Mouse (Mus musculus): ENCODE results near the gene Pkn3. TPM values are rescaled to one million over a fixed set of nuclear protein-coding genes. Genes with fewer than 3 reads are reported as not detected.
A peak's percentile ranks its signal among the peaks of the same experiment; 100 is the strongest.
"Not testable (repeated sequence)": the region's sequence is repeated elsewhere in the genome, so short reads cannot be mapped to it uniquely, and the experiment has no call there.

The Pkn3 gene
- polyA plus RNA-seq, 1 experiment from 2014 or later, result 8.6 TPM

DNA sequence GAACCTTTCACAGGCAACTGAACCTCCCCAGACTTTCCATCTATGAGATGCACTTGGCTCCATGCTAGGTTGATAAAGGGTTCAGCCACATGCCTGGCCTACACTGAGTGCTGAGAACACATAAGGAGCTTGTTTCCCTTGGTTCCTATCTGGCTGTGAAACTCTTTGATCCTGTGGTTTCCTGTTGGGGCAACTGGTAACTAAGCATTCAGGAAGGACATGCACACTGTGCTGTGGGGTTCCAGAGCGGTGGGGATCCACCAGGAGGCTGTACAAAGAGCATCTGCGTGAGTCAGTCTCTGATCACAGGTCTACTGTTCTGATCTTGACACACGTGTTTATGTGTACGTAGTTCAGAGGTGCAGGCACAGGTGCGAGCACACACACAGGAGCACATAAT is 35.1 kb downstream of the Pkn3 start:
- H3K9me3 ChIP-seq, result no peaks in the 10 kb centered on the region
- WGBS, result 87% methylated on average over 5 of the region's 5 CpGs
- H3K9ac ChIP-seq, result no peak overlapping the region
- no peaks in the 10 kb centered on the region for H3K4me1 ChIP-seq
- peaks cover 64% of the 10 kb centered on the region for H3K36me3 ChIP-seq
- no peaks in the 10 kb centered on the region for H3K27me3 ChIP-seq
- ATAC-seq (ENCODE audit: low FRiP score, low read depth), result no peak
- no peak overlapping the region for H3K4me3 ChIP-seq
- no peak overlapping the region for H3K27ac ChIP-seq
- H3K4me2 ChIP-seq (replicated peaks), result no peak overlapping the region

DNA sequence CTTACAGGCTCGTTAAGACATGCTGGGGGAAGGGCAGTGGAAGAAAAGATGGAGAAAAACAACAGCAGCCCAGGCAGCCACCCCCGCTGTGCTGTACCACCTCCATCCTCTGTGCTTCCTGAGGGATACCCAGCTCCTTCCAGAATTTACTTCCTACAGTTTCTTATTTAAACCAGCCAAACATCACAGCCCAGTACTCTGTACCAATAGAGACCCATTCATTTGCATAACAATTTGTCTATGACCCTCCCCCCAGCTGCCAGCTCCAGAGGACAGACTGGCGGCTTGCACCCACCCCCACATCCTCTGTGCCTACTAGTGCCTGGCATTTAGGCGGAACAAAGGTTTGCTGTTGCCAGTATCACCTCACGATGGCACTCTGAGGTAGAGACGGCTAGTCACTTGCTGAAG is 42.2 kb downstream of the Pkn3 start:
- Histone ChIP-seq H3K4me3 (no peak overlapping the region), H3K4me1 (peaks cover 16% of the 10 kb centered on the region), H3K36me3 (peaks cover 16% of the 10 kb centered on the region), H3K9me3 (no peaks in the 10 kb centered on the region), H3K27me3 (no peaks in the 10 kb centered on the region), H3K4me2 (replicated peaks) (no peak overlapping the region), H3K9ac (no peak overlapping the region), H3K27ac (no peak overlapping the region)
- WGBS, result 39% methylated on average over 6 of the region's 6 CpGs
- no peak for ATAC-seq (ENCODE audit: low FRiP score, low read depth)

DNA sequence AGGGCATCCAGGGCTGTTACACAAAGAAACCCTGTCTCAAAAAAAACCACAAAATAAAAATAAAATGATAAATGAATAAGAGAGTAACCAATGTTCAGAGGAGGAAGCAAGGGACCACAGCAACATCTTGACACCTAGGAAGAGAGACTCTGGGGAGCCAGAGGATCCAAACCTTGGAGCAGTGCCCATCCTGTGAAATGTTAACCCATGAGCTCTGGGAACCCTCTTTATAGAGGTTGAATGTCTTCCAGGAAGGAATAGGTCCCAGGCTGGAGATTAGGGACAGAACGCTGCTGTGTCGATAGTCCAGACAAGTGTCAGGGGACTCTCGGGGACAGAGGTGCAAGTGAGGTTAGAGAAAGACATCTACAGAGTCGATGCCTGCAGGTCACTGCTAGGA is 42.8 kb downstream of the Pkn3 start:
- Histone ChIP-seq H3K4me2 (replicated peaks) (no peak overlapping the region), H3K9ac (no peak overlapping the region), H3K9me3 (no peaks in the 10 kb centered on the region)

DNA sequence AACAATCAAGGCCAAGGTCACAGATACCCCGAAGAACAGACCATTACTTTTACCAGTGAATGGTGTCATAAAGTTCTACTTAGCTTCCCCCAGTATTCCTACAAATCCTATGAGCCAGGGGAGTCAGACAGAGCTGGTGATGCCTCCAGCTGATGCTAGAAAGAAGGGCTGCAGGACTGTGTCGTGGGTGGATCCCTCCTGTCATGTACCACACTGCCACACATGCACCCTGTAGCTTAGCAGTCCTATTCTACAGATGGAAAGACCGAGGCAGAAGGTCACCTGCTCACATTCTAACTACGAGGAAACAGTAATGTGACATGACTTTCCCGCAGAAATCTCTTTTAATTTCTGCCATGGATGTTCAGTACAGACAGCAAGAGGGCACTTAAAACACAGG is 45.3 kb downstream of the Pkn3 start:
- peak overlapping the region; percentile 85; the same call in 1 of the 2 replicates for H3K4me3 ChIP-seq
- H3K36me3 ChIP-seq, result peaks cover 9% of the 10 kb centered on the region
- H3K9ac ChIP-seq, result peak overlapping the region; percentile 37; the same call in 1 of the 2 replicates
- H3K4me1 ChIP-seq, result peaks cover 20% of the 10 kb centered on the region
- H3K9me3 ChIP-seq, result no peaks in the 10 kb centered on the region
- H3K27me3 ChIP-seq, result no peaks in the 10 kb centered on the region
- H3K27ac ChIP-seq, result no peak overlapping the region
- H3K4me2 ChIP-seq (replicated peaks), result 0 out of 2 replicates have a peak overlapping the region, but pooled peaks have one; percentile 90
- ATAC-seq (ENCODE audit: low FRiP score, low read depth), result no peak
- WGBS, result 84% methylated on average over 5 of the region's 5 CpGs

More for the DNA sequence above, 42.8 kb downstream of the Pkn3 start:
- H3K27me3 ChIP-seq, result no peaks in the 10 kb centered on the region
- 83% methylated on average over 4 of the region's 4 CpGs for WGBS
- peaks cover 20% of the 10 kb centered on the region for H3K4me1 ChIP-seq
- no peak overlapping the region for H3K27ac ChIP-seq
- no peak for ATAC-seq (ENCODE audit: low FRiP score, low read depth)
- peaks cover 12% of the 10 kb centered on the region for H3K36me3 ChIP-seq
- H3K4me3 ChIP-seq, result no peak overlapping the region

DNA sequence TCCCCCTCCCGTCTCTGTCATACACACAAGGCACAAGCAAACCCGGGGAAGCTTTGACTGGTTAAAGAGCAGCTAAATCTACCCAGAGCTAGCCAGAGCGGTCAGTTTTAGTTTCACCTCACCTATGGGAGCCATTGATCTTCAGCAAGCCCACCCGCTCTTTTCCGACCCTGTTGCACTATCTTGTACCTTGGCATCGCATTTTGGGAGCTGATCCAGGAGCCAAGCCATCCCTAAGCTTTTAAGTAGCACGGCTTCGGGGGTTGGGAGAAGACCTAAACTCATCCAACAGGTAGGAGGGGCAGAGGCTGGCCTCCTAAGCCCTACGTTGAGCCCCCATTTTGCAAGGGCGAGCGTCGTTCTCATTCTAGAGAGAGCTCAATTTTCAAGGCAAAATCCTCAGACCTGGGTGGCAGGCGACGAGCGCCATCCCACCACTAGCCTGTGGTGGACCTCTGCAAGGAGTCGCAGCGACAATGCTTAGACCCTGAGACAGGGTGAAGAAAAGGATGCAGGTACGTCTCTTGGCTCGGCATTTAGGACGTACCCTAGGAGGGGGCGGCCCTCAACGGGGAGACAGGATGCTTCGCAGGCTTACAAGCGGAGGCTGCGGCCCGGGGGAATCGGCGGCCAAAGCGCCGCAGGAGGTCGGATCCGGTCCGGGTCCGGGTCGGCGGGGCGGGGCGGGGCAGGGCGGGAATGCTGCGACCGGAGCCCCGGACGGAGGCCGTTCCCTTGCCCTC is 46.4 kb downstream of the Pkn3 start:
- no peaks in the 10 kb centered on the region for H3K27me3 ChIP-seq
- peak overlapping the region; percentile 85 for H3K4me3 ChIP-seq
- no peaks in the 10 kb centered on the region for H3K9me3 ChIP-seq
- peaks cover 20% of the 10 kb centered on the region for H3K4me1 ChIP-seq
- ATAC-seq (ENCODE audit: low FRiP score, low read depth), result peak; percentile 76
- peak overlapping the region; percentile 90 for H3K4me2 ChIP-seq (replicated peaks)
- peaks cover 9% of the 10 kb centered on the region for H3K36me3 ChIP-seq
- H3K27ac ChIP-seq, result peak overlapping the region; percentile 89
- peak overlapping the region; percentile 76 for H3K9ac ChIP-seq
- WGBS, result 1% methylated on average over 44 of the region's 44 CpGs

DNA sequence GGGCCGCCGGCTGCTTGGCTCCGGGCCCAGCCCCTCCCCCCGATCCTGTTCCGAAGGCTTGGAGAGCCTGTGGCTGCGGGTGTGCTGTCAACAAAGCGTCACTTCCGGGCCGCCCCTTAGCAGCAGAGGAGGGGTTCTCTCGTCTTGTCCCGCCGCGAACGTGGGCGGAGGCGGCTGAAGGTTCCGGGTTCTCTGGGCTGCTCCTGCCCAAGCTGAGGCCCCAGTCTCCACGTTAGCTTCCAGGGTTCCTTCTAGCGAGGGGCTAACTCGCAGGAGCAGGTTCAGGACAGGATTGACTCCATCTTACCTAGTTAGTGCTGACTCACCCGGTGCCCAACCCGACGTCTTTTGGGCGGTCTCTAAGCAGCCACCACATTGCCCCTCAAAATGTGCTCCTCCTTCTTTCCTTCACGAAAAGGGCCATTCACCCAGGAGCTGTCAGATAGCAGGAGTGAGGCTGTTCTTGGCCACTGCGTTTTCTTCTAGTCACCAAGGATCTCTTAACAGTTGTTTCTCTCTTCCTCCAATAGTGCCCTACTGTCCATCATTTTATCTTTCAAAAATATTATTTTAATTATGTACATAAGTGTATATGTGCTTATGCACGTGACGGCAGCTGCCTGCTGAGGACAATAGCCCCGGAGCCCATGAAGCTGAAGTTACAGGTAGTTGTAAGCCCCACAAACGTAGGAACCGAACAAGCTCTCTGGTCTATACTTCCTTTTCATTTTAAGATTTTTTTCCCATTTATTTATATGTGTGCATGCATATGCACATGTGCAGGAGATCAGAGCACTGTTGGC is 47.2 kb downstream of the Pkn3 start, which contains the start of gene Zer1:
Gene Zer1 (minus strand): TSS at position 114 of the 803 bp plus-strand sequence.
- peak within 1 kb of the TSS; percentile 90 for H3K4me2 ChIP-seq (replicated peaks)
- peaks cover 20% of the 10 kb centered on the region for H3K4me1 ChIP-seq
- H3K27ac ChIP-seq, result peak within 1 kb of the TSS; percentile 89
- H3K36me3 ChIP-seq, result peaks cover 9% of the 10 kb centered on the region
- H3K9me3 ChIP-seq, result no peaks in the 10 kb centered on the region
- peak within 1 kb of the TSS; percentile 85 for H3K4me3 ChIP-seq
- peak within 1 kb of the TSS; percentile 76 for H3K9ac ChIP-seq
- ATAC-seq (ENCODE audit: low FRiP score, low read depth), result peak; percentile 98
- WGBS, result 10% methylated on average over 31 of the region's 31 CpGs
- H3K27me3 ChIP-seq, result no peaks in the 10 kb centered on the region

DNA sequence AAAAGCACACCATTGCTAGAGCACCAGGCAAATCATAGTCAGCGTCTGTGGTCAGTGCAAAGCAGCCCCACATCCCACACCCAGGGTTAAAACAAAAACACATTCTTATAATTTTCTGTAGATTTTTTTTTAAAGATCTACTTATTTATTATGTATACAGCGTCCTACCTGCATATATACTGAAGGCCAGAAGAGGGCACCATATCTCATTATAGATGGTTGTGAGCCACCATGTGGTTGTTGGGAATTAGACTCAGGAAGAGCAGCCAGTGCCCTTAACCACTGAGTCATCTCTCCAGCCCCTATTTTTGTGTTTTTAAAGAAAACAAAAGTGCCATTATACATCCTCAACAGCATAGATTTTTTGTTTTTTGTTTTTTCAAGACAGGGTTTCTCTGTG is 51.3 kb downstream of the Pkn3 start:
- Histone ChIP-seq H3K27me3 (no peaks in the 10 kb centered on the region), H3K36me3 (no peaks in the 10 kb centered on the region), H3K4me2 (replicated peaks) (no peak overlapping the region), H3K4me1 (peaks cover 14% of the 10 kb centered on the region), H3K9ac (no peak overlapping the region), H3K27ac (no peak overlapping the region), H3K9me3 (no peaks in the 10 kb centered on the region), H3K4me3 (no peak overlapping the region)
- no peak for ATAC-seq (ENCODE audit: low FRiP score, low read depth)
- 29% methylated on average over 2 of the region's 2 CpGs for WGBS

DNA sequence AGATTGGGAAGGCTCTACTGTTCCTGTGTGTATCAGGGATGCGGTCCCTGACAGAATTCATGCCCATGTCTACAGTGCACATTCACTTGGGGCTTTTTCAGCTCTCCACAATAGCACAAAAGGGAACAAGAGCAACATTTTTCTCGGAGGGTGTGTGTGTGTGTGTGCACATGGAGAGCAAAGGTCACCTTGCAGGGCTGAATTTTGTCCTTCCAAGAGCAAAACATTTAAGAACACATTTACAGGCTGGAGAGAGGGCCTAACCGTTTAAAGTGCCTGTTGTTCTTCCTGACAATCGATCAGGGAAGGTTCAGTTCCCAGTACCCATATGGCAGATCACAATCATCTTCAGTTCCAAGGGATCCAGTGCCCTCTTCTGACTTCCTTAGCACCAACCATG is 52.7 kb downstream of the Pkn3 start:
- Histone ChIP-seq H3K9me3 (no peaks in the 10 kb centered on the region), H3K4me2 (replicated peaks) (no peak overlapping the region), H3K36me3 (peaks cover 4% of the 10 kb centered on the region; the same call in 1 of the 2 replicates), H3K27ac (no peak overlapping the region), H3K9ac (no peak overlapping the region), H3K27me3 (no peaks in the 10 kb centered on the region), H3K4me1 (peaks cover 20% of the 10 kb centered on the region), H3K4me3 (no peak overlapping the region)
- ATAC-seq (ENCODE audit: low FRiP score, low read depth), result no peak
- 82% methylated on average over 4 of the region's 4 CpGs for WGBS

DNA sequence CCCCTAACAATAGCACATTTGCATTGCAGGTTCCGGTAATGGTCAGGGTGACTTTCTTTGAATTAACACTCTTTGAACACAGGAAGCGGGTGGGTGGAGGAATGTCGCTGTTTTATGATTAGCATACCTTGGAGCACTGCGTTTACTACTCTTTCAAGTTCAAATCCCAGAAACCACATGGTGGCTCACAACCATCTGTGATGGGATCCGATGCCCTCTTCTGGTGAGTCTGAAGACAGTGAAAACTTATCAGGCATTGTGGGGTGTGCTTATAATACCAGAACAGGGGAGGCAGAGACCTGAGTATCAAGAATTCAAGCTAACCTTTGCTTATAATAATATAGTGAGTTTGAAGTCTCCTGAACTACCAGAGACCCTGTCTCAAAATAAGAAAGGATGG is 53.8 kb downstream of the Pkn3 start:
- H3K9me3 ChIP-seq; H3K27ac ChIP-seq; H3K4me3 ChIP-seq; ATAC-seq (ENCODE audit: low FRiP score, low read depth); H3K27me3 ChIP-seq; H3K9ac ChIP-seq; H3K4me2 ChIP-seq (replicated peaks): not testable (repeated sequence)
- WGBS, result 54% methylated on average over 5 of the region's 5 CpGs
- H3K4me1 ChIP-seq, result peaks cover 25% of the 10 kb centered on the region
- H3K36me3 ChIP-seq, result peaks cover 15% of the 10 kb centered on the region

DNA sequence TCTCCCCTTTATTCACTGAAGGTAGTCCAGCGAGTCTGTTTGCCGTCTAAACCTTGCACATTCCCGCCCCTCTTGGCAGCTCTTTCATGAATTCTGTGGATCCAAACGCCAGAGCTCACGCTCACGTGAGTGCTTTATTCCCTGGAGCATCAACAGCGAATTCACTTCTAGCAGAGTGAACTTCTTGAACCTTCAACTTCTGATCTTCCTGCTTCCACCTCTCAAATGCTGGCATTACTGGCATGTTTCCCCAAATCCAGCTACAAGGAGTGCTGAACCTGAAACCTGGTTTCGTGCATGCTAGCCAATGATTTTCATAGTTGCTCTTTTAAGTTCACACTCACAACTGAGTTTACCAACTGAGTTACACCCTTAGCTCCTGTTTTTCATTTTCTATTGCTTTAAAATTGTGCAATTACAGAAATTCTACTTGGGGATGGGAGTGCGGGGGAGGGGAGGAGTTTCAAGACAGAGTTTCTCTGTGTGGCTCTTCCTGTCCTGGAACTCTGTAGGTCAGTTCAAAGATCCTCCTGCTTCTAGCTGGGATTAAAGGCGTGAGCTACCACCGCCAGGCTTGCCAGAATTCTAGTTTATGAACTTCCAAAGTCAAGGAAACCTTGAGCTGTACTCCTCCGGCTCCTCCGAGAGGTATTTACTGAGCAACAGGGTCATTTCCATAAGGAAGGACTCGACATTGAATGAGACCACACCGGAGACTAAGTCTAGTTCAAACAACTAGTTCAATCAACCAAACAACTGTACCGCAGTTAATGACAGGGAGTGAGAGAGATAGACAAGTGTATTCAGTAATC is 55.5 kb downstream of the Pkn3 start:
- Histone ChIP-seq H3K9me3 (no peaks in the 10 kb centered on the region), H3K4me3 (peak overlapping the region; percentile 91), H3K27ac (peak overlapping the region; percentile 74), H3K27me3 (no peaks in the 10 kb centered on the region), H3K9ac (peak overlapping the region; percentile 83), H3K4me1 (peaks cover 25% of the 10 kb centered on the region), H3K36me3 (peaks cover 33% of the 10 kb centered on the region), H3K4me2 (replicated peaks) (peak overlapping the region; percentile 86)
- WGBS, result 22% methylated on average over 16 of the region's 16 CpGs
- ATAC-seq (ENCODE audit: low FRiP score, low read depth), result no peak

DNA sequence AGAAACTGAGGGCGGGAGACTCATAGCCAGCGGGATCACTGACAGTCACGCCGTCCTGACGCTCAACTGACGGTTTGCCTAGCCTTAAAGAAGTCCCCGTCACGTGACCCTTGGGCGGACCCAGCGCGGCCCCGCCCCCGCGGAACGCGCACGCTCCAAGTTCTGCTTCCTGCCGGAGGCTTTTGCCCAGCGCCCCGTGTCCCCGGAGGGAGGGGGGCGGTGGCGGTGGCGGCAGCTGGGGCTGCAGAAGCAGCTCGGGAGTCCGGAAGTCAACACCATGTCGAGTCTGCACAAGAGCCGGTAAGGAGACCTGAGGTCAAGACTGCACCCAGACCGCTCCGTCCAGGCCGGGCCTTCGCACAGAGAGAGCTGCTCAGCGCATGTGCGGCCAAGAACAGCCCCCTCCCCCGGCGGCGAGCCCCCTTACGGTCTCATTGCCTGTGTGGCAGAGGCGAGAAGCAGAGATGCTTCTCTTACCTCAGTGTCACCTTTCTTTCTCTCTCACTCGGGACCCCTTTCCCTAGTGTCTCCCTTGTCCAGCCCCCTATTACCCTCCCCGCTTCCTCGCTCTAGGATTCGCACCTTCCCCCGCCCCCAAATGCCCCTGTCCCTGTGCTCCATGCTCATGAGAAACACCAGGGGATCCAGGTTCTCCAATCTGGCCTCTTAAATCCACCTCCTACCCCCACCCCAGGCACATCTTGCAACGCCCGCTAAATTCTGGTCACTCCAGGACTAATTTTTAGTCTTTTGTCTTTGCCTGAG is 56.3 kb downstream of the Pkn3 start, which contains the start of gene Tbc1d13:
Gene Tbc1d13 (plus strand): TSS at position 134 of the 765 bp plus-strand sequence.
- peaks cover 40% of the 10 kb centered on the region for H3K36me3 ChIP-seq
- under 1% methylated on average over 45 of the region's 46 CpGs for WGBS
- H3K9ac ChIP-seq, result peak within 1 kb of the TSS; percentile 83
- H3K27ac ChIP-seq, result peak within 1 kb of the TSS; percentile 74
- H3K4me2 ChIP-seq (replicated peaks), result peak within 1 kb of the TSS; percentile 86
- peaks cover 25% of the 10 kb centered on the region for H3K4me1 ChIP-seq
- no peaks in the 10 kb centered on the region for H3K27me3 ChIP-seq
- no peaks in the 10 kb centered on the region for H3K9me3 ChIP-seq
- peak within 1 kb of the TSS; percentile 91 for H3K4me3 ChIP-seq
- peak; percentile 95 for ATAC-seq (ENCODE audit: low FRiP score, low read depth)
